Mouse (Mus musculus): ENCODE measurements at regions not wholly inside any gene's neighbourhood (a gene's known extent, or its start where the extent isn't known, plus 50 kb on each side); places are given as distances from the start of the nearest gene placed in this dataset.

GRCm38 (mm10) chr4:52282458-52282857 lies 156.6 kb upstream of the Smc2 start:
- TF ChIP-seq CTCF (IDR thresholded peaks at IDR 0.05; ENCODE audit: extremely low read depth, insufficient read depth, low read length) (no peak), POLR2A (IDR thresholded peaks at IDR 0.05; ENCODE audit: extremely low read depth, insufficient read depth, low read length) (no peak)

All from cortical plate, adult 2 months (tissue).